Mouse (Mus musculus) cerebellum, postnatal 36 days (tissue): Measurements from ENCODE around the gene Helq.

Experiments used
- DNase-seq, 2 experiments: peaks; one replicate each; pipeline ENCODE4 v3.0.0; 2021 to 2022; ENCODE audit warnings: mixed read lengths in 2 of 2

Helq gene

DNA sequence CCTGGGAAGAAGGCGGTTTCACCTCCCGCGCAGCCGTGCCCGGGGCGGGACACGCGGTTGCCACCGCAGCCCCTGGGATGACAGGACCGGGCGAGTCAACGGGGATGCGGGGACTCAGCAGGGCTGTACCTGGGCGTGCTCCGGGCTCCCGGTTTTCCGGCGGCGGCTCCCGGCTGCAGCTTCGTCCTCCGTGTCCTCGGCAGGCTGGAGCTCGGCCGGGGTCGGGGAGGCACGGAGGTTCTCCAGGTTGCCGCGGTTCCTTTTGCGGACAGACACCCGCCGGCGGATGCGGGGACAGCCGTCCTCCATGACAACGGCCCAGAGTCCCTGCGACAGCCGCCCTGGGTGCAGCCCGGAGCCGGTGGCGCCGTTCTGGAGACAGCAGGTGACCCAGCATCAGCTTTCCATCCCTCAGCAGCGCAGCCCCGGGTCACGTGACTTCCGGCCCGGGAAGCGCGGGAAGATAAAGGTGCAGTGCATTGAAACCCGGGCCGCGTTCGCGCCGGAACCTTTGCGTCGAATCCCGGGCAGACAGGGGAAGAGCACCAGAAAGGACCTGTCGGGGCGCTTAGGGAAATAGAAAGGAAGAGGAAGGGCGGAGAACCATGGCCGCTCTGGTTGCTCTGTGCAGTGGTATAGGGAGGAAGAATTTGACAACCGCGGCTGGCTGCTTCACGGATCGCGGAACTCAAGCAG, at the start of gene Helq, which contains the start of gene Mrps18c:
TSS of gene Helq (minus strand) at position 434 of the 696 bp plus-strand sequence.
TSS of gene Mrps18c (plus strand) at position 463 of the 696 bp plus-strand sequence.
- DNase-seq: peak; percentile 94 to 95

GRCm38 (mm10) chr5:100847143-100847542, 48.7 kb upstream of the Helq start:
- DNase-seq: no peak

- DNase-seq: peak in 1 of 2 experiments; percentile 23
These were observed 48.2 kb upstream of the Helq start for GRCm38 (mm10) chr5:100846599-100846920.

- DNase-seq: peak; percentile 52 to 64
These were observed 47.6 kb upstream of the Helq start for GRCm38 (mm10) chr5:100845848-100846598.

DNA sequence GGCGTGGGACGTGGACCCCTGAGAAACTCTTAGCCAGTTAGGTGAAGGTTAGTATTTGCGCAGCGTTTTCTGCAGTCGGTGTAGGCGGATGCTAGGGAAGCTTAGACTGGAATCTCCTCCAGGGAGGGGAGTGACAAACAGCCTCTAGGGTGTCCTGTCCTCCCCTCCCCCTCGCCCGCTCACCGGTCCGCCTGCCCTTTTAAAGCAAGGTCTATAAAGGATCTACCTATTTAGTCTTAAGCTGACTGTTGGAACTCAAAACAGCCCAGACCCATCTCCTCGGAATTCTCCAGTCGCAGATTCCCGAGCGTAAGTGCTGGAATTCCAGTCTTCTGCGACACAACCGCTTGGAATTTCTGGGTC, 47.1 kb upstream of the Helq start, which contains the start of gene Gpat3:
TSS of gene Gpat3 (plus strand) at position 229 of the 363 bp plus-strand sequence.
- peak; percentile 47 to 53 for DNase-seq

DNA sequence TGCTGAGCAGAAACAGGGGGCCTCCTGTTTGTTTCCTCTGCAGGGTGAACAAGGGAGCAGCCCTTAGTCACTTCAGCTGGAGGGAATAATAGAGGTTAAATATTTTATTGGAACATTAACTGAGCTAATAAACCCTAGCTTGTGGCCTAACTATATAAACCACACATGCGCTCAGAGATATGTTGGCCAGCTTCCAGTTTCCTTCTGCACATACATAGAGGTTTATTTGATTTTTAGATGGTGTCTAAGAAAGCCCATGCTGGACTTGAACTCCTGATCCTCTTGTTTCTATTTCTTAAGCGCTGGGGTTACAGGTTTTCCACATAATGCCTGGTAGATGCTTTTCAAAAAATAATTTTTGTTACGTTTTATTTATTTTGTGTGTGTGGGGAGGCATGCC, 46.1 kb upstream of the Helq start:
- DNase-seq: no peak

- no peak for DNase-seq
These were observed 39.5 kb upstream of the Helq start for GRCm38 (mm10) chr5:100837907-100838306.

- no peak for DNase-seq
These were observed 37.6 kb upstream of the Helq start for GRCm38 (mm10) chr5:100835862-100836538.

DNA sequence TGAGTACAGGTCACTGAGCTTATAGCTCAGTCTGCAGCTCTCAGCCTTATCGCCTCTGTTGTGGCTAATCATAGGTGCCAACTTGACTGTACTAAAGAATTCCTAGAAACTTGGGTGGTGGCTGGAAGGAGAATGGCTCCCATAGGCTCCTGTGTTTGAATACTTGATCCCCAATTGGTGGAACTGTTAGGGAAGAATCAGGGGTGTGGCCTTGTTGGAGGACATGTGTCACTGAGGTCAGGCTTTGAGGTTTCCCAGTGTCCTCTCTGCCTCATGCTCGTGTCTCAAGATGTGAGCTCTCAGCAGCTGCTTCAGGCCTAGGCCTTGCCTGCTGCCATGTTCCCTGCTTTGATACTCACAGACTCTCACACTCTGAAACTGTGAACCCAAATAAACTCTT, 35.4 kb upstream of the Helq start:
- DNase-seq: no peak

DNA sequence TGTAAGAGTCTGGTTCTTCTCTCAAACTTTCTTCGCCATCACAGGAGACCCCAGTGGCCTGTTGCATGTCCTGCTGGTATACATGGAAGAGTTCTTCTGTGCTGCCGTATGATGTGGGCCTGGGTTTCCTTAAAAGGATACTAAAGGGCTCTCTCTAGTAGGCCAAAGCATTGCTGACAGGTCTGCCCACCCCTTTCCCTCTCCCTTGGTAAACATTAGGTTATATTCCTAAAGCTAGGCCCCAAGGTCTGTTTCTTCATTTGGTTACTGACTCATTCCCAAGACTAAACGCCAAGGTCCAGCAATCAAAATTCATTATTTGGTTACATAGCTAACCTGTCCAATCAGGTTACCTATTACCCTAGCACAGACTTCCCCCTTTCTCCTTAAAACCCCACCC, 34.3 kb upstream of the Helq start:
- DNase-seq: no peak

GRCm38 (mm10) chr5:100828701-100829100, 30.3 kb upstream of the Helq start:
- DNase-seq: no peak

DNA sequence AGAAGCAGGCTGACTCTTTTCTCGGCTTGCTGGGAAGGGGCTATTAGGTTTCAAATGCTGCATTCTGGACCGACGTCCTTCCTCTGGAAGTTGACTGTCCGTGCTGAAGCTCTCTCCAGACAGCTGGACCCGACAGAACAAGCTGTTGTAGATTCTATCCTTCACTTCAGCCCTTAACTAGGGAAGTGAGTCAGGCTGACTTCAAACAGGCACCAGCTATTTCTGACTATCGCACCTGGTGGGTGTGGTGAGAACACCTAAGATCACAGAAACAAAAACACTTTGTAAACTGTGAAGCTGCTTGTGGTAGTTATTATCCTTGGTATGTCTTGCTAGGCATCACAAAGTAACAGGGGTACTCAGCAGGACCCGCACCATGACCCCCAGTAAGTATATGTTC, 28.1 kb upstream of the Helq start:
- no peak for DNase-seq

- no peak for DNase-seq
These were observed 27.6 kb upstream of the Helq start for GRCm38 (mm10) chr5:100825975-100826374.

DNA sequence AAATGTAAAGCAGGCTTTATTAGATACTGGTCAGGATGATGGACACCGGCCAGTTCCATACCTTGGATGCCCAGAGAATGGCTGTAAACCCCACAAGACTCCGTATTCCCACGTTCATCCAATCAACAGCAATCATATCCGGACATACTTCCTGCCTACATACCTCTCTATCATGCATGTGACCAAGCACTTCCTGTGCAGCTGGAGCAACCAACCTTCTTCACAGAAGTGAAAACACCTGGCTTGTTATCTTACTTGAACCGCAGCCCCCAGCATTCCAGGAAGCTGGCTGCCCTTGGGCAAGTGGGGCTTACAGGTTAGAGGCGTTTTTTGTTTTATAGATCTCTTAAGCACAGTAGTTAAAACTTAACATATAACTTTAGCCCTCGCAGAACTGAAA, 24.4 kb upstream of the Helq start:
- no peak for DNase-seq

GRCm38 (mm10) chr5:100821375-100821774, 23.0 kb upstream of the Helq start:
- no peak for DNase-seq

GRCm38 (mm10) chr5:100820483-100821184, 22.2 kb upstream of the Helq start, which contains the start of gene Abraxas1:
Gene Abraxas1, minus strand, starts transcription at chr5:100820965.
- DNase-seq: peak; percentile 88 to 90

- peak in 1 of 2 experiments; percentile 7 for DNase-seq
These were observed 21.4 kb upstream of the Helq start for GRCm38 (mm10) chr5:100819568-100820480.

DNA sequence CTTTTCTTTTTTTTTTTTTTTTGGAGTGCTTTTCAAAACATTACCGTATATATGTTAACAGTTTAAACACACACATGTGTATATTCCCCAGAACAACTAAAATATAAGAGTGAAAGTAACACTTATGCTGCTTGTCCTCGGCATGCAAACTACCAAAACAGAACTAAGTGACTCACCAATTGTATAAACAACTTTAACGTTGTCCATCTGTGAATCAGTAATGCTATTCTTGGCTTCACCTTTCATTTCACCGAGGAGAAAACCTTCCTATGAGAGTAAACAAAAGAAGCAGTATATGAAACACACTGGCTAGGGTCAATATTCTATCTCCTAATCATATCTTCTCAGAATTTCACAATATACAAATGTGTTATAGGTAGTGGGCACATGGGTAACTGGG, 19.9 kb upstream of the Helq start:
- DNase-seq: no peak

GRCm38 (mm10) chr5:100794084-100794483, 4.3 kb downstream of the Helq start:
- no peak for DNase-seq

- no peak for DNase-seq
These were observed 6.1 kb downstream of the Helq start for GRCm38 (mm10) chr5:100792261-100792660.

GRCm38 (mm10) chr5:100787527-100787926, 10.9 kb downstream of the Helq start:
- DNase-seq: no peak

GRCm38 (mm10) chr5:100779002-100779401, 19.4 kb downstream of the Helq start:
- DNase-seq: no peak
